Mouse (Mus musculus) bone marrow, adult 2 months (tissue): ENCODE results near the gene Snapc2. TPM values are rescaled to one million over a fixed set of nuclear protein-coding genes. Genes with fewer than 3 reads are reported as not detected.

Experiments
- H3K27ac ChIP-seq: fragments of 200-500 bp; 2 replicates; pipeline ENCODE4 v1.5.1; 2012; ENCODE audit warnings: low read depth, mild to moderate bottlenecking, control low read depth, inconsistent platforms, low read length; ENCODE audit not compliant: control insufficient read depth, poor library complexity, insufficient read depth
- H3K4me1 ChIP-seq: fragments of 200-500 bp; 2 replicates; pipeline ENCODE4 v1.6.1; 2011; ENCODE audit warnings: low read length; ENCODE audit not compliant: control insufficient read depth, insufficient read depth
- H3K4me3 ChIP-seq: fragments of 200-500 bp; replicated peaks from 2 replicates; pipeline ENCODE3; 2011; ENCODE audit warnings: mild to moderate bottlenecking, low read depth, low read length, control low read depth; ENCODE audit not compliant: control insufficient read depth
- CTCF ChIP-seq: fragments of 200-500 bp; IDR thresholded peaks from 2 replicates; pipeline ENCODE4 v1.5.1; 2011; ENCODE audit warnings: low read length, control low read depth; ENCODE audit not compliant: control insufficient read depth, insufficient read depth
- POLR2A ChIP-seq: fragments of 200-500 bp; IDR thresholded peaks from 2 replicates; pipeline ENCODE4 v1.6.1; 2011; ENCODE audit warnings: low read depth, mild to moderate bottlenecking, control low read depth, low read length, borderline replicate concordance; ENCODE audit not compliant: control insufficient read depth
- WGBS: fragments of 180-500 bp; shearing (Covaris S2); methylation state at CpG from one replicate; pipeline ENCODE4 v1.1.7; 2018; 5-methylcytosine and 5-hydroxymethylcytosine counted together
- polyA plus RNA-seq: library from polyadenylated mRNA; stranded (reverse); fragments of >200 nt; gene quantifications from 2 replicates; pipeline ENCODE4 v1.2.4, GENCODE M21; 2011; ENCODE audit warnings: low replicate concordance; ENCODE audit not compliant: missing spikeins, insufficient read depth, insufficient read length

Snapc2 gene
- polyA plus RNA-seq, 1 experiment: 14.2 TPM

DNA sequence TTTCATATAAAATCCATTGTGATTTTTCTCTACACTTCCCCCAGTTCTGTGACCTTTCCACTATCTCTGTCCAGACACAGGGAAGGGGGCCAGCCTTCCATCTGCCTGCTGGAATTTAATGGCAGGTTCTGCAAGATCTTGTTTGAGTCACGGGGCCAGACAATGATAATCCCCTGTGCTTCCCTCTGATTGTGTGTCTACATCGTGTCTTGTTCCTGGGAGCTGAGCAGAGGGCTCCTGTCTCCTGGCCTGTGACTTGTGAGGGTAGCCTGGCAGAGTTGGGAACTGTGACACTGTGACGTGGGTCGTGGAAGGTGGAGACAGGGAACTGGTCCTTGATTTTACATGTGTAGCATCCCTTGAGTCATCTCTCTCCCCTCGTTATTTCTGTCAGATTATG, 23.1 kb upstream of the Snapc2 start:
- 69% methylated on average over 5 of the region's 5 CpGs for WGBS
- Histone ChIP-seq H3K4me1 (no peaks in the 10 kb centered on the region), H3K27ac (no peak overlapping the region), H3K4me3 (no peak overlapping the region)
- TF ChIP-seq CTCF: no peak
- no peak for TF ChIP-seq POLR2A

GRCm38 (mm10) chr8:4230612-4231351, 22.1 kb upstream of the Snapc2 start:
- no peak overlapping the region for H3K4me3 ChIP-seq
- H3K27ac ChIP-seq: no peak overlapping the region
- WGBS: 62% methylated on average over 10 of the region's 10 CpGs
- TF ChIP-seq CTCF: no peak
- no peak for TF ChIP-seq POLR2A
- H3K4me1 ChIP-seq: no peaks in the 10 kb centered on the region

DNA sequence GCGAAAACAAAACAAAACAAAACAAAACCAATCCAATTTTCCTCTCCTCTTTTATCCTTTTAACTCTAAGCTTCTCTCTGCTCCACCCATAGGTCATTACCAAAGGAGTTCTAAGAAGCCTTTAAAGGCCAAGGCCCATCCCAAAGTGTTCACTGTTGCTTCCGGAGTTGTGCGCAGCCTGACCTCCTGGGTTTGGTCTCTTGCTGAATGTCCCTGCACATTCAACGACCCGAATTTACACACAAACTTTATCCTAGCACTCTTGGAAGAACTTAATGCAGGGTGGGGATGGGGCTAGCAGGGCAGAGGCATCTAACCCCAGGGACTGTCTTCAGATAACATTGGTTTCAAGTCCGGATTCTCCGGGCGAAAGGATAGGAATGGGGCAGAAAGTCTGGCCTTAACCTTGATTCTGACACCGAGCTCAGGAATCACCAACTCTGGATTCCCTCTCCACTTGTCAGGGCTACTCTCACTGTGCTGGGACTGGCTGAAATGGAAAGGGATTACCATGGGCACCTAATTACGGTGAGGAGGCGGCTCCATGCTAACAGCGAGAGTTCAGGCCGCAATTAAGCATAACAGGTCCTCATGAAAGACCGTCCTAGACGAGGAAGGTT, 15.0 kb upstream of the Snapc2 start:
- 17% methylated on average over 15 of the region's 15 CpGs for WGBS
- peak overlapping the region; percentile 70 for H3K27ac ChIP-seq
- peak overlapping the region; percentile 98 for H3K4me3 ChIP-seq
- H3K4me1 ChIP-seq: peaks cover 4% of the 10 kb centered on the region; the same call in 1 of the 2 replicates
- TF ChIP-seq CTCF (no peak), POLR2A (no peak)

- WGBS: under 1% methylated on average over 71 of the region's 71 CpGs
- H3K4me3 ChIP-seq: peak within 1 kb of the TSS; percentile 98
- peak within 1 kb of the TSS; percentile 91 for H3K27ac ChIP-seq
- peaks cover 4% of the 10 kb centered on the region; the same call in 1 of the 2 replicates for H3K4me1 ChIP-seq
- TF ChIP-seq POLR2A (peak; percentile 72; the same call in 1 of the 2 replicates), CTCF (peak; percentile 19; the same call in 1 of the 2 replicates)
Observed at GRCm38 (mm10) chr8:4238434-4239192, 14.3 kb upstream of the Snapc2 start, which contains the start of the genes Map2k7 and Gm49320. Map2k7 (plus strand) TSS chr8:4238740. Gm49320 (plus strand) TSS chr8:4238865.

GRCm38 (mm10) chr8:4239193-4239890, 13.5 kb upstream of the Snapc2 start:
- Histone ChIP-seq H3K4me3 (peak overlapping the region; percentile 98), H3K27ac (peak overlapping the region; percentile 91), H3K4me1 (peaks cover 4% of the 10 kb centered on the region; the same call in 1 of the 2 replicates)
- WGBS: 4% methylated on average over 19 of the region's 19 CpGs
- TF ChIP-seq CTCF (no peak), POLR2A (no peak)

DNA sequence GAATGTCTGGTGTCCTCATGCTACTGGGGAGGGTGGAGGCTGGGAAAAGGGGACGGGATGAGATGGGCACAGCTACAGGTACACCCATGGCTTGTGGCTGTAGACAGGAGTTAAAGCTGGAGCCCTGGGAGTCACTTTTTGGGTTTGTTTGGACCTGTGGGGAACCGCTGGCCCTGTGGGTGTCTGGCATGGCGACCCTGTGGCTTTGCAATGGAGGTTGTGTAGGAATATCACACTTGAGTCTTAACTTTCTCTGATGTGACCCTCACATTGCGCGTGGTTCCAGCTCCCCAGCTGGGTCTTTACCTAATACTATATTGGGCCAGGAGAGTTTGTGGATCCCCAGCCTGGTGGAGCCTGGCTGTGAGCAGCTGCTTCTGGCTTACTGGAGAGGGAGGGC, 7.8 kb upstream of the Snapc2 start:
- 94% methylated on average over 5 of the region's 5 CpGs for WGBS
- Histone ChIP-seq H3K4me1 (no peaks in the 10 kb centered on the region; the same call in 1 of the 2 replicates), H3K27ac (no peak overlapping the region), H3K4me3 (no peak overlapping the region)
- TF ChIP-seq POLR2A (no peak), CTCF (no peak)

DNA sequence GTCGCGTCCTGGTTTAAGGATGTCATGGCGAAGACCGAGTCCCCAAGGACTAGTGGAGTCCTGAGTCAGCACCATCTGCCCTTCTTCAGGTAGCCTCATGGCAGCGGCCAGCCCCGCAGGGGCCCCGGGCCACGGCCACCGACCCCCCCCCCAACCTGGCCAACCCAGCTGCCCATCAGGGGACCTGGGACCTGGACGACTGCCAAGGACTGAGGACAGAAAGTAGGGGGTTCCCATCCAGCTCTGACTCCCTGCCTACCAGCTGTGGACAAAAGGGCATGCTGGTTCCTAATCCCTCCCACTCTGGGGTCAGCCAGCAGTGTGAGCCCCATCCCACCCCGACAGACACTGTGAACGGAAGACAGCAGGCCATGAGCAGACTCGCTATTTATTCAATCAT, 7.1 kb upstream of the Snapc2 start:
- Histone ChIP-seq H3K4me3 (no peak overlapping the region), H3K4me1 (no peaks in the 10 kb centered on the region), H3K27ac (no peak overlapping the region)
- TF ChIP-seq POLR2A: no peak
- TF ChIP-seq CTCF: no peak
- WGBS: 90% methylated on average over 13 of the region's 13 CpGs
